Mouse (Mus musculus): Measurements from ENCODE around the gene Gramd4.

Gene Gramd4

GRCm38 (mm10) chr15:86185689-86186569 lies 128.4 kb downstream of the Gramd4 start, which contains the start of gene Cerk:
Gene Cerk, minus strand, starts transcription at chr15:86186141.
- peak; percentile 82 for DNase-seq

GRCm38 (mm10) chr15:86186686-86187085 lies 129.2 kb downstream of the Gramd4 start:
- no peak for DNase-seq
